Mouse (Mus musculus) erythroblast, embryonic 14.5 days (primary cell): ENCODE results near the gene Fli1.

Experiments used
- GATA1 ChIP-seq: IDR thresholded peaks from 2 replicates; pipeline ENCODE4 v1.6.1; 2012; ENCODE audit warnings: low read length, inconsistent platforms, mixed read lengths
- TAL1 ChIP-seq: IDR thresholded peaks from 3 replicates; pipeline ENCODE4 v1.6.1; 2012; ENCODE audit warnings: low read length, inconsistent platforms, mixed read lengths

DNA sequence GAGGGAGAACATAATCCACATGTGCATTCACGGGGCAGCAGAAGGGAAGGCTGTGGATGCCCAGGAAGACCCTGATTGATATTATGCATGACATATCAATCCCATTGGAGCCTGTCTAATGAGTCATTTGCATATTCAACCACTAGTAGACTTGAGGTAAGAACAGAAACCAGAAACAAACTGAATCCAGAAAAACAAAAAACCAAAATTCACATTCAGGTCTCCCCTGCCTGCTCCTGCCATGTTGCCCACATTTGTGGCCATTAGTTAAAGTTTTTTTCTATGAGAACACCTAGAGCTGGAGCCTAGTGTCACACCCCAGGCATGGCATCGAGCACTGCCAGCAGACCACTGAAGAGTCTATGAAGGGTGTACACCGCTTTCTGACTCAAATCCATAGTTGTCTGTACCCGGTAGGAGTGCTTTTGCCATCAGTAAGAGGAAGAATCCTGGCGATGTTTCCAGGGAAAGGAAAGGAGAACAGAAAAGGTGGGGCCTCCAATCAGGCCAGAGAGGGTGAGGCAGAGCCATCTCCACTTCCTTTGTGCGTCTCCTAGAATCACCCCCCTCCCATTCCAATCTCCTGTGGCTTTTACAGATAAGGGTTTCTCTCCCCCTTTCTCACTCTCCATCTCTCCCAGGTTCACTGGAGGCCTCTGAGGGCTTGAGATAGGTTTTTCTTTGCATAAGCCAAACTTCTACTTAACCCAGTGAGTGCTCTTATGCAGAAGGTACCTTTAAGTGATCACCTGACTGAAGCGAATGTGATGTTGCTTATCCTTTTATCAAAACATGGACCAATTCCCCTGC, 32.0 kb downstream of the Fli1 start:
- no peak for TF ChIP-seq TAL1
- TF ChIP-seq GATA1, result no peak
